Mouse (Mus musculus) adrenal gland, postnatal 36 days (tissue): ENCODE data around the gene Negr1. TPM values are rescaled to one million over a fixed set of nuclear protein-coding genes. Genes with fewer than 3 reads are reported as not detected.

Experiments used
- DNase-seq, 2 experiments: peaks; one replicate each; pipeline ENCODE4 v3.0.0; 2021; ENCODE audit warnings: mixed read lengths in 1 of 2
- total RNA-seq, 2 experiments: library from RNA; stranded (reverse); gene quantifications; 2 replicates each; pipeline ENCODE4 v1.2.3; 2021

Gene Negr1
- total RNA-seq, 2 experiments from 2014 or later: 5.7 to 7.6 TPM

DNA sequence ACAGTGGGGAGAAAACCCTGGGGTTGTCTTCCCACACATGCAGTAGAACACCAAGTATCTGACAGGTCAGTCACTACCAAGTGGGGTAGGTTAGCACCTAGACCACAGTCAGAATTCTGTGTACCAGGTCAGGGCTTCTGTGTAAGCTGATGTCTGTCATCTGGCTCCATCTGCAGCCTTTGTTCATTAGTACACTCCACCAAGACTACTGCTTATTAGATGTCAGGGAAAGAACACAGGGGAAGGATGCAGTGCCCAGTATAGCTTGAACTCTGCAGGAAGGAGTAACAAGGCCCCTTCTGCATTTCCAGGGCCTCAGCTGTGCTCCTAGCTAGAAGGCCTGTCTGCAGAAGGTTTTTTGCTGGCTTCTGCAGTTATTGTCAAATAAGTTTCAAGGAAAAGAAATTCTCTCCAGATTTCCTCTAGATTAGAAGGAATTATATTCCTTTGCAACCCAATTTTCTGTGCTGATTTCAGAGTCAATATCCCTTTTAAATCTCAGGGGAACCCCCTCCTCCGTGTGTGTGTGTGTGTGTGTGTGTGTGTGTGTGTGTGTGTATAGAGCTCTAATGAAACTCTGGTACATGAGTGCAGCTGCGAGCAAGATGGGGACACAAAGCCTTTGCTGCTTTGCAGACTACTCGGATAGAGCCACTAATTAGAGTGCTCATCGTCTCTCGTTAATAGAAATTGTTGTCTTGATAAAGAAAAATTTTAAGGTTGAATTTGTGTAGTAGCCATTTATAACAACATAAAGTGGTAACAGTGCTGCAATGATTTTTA is 654.5 kb downstream of the Negr1 start:
- DNase-seq: no peak

DNA sequence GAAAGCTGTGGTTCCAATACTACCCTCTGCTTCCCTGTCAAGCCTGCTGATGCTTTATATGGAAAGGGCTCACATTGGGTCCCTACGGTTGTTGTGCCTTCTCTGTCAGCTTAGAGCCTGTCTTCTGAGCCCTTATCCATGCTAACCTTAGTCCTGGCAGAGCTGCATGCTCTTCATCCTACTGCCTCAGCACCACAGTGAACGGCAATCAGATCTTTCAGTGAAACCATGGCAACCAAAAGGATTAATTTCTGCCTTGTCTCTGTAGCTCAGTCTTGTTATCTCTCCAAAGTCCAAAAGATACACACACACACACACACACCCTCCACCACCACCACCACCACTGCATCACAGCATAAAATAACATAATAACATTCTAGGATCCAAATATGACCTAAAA is 656.2 kb downstream of the Negr1 start:
- no peak for DNase-seq

DNA sequence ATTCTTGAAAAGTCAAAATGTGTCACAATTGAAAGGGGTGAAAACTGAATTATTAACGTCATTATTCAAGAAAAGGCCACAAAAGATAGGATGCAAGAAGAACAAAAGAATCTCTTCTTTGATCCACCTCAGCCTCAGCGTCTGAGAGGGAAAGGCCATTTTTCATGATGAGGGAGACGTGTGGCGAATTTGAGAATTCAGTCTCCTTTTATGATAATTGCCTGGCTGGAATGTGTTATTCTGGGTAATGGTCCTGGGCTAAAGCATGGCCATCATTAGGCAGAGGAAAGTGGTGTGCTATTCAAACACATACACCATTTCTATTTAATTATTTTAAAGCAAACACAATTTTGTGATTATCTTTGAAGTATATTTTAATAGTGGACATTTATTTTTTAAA is 663.3 kb downstream of the Negr1 start:
- DNase-seq: no peak

DNA sequence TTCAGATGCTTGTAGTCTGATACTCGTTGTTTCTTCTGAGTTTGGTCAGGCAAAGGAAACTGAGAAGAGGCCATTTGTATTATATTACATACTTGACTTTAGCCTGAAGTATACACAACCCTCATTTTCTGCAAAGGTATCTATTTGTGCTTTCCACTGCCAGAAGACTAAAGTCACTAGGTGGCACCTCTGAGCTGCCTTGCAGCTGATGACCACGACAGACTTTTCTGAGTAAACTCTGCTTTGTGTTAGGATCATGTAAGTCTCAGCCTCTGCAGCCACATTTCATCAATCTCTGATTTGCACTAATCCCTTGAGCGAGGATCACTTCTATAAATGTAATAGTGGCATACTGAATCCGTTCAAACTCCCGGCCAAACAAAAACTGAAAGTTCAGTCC is 671.1 kb downstream of the Negr1 start:
- peak; percentile 13 to 30 for DNase-seq

GRCm38 (mm10) chr3:157240240-157240639 is 678.6 kb downstream of the Negr1 start:
- no peak for DNase-seq

DNA sequence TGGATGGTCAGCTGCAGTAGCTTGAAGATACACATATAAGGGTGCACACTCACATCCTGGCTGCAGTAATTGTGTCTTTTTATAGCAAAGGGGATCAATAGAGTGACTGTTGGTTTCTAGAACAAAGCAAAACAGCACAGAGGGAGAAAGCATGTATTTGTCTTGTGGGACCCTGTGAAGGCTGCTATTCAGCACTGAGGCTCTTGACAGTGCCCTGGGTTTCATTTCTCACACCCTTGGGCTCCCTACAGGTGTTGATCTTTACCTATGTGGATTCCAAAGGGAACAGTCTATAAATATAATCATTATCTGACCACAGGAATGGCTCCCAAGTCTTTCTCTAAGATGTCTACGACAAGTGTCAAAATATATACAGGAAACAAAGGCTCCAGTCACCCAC is 693.9 kb downstream of the Negr1 start:
- no peak for DNase-seq

DNA sequence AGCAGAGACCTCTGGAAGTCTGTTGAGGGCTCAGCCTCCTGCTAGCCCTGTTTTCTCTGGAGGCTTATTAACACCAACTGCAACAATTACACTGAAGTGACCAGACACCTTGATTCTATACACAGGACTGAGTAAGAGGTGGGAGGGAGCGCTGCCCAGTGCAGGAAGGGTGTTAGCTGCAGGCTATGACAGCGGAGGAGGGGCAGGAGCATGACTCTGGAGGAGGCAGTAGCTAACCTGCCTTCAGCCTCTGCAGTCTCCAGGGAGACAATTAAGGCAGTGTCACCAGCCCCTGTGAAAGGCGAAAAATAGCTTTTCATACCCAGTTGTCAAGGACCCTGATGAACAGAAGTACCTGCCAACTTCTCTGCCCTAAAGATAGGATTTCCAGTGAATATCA is 694.3 kb downstream of the Negr1 start:
- peak in 1 of 2 experiments; percentile 4 for DNase-seq

DNA sequence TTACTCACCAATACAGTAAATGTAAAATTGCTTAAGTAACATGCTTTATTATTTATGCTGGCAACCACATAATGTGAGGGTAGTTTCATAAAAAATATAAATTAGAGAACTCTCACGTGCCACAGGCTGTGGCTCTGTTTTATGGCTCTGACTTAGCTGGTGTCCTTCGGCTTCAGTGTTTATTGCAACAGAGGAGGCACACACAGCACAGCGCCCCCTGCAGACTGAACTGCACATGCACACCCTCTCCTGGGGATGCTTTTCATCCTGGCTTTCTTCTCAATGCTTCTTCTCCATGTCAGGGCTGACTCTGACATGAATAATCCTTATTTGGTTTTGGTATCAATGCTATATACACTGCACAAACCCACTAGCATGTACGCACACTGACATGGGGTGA is 707.1 kb downstream of the Negr1 start:
- DNase-seq: peak in 1 of 2 experiments; percentile 2

GRCm38 (mm10) chr3:157272379-157272778 is 710.8 kb downstream of the Negr1 start:
- DNase-seq: no peak

- DNase-seq: no peak
These were observed 712.5 kb downstream of the Negr1 start for GRCm38 (mm10) chr3:157274143-157274542.

DNA sequence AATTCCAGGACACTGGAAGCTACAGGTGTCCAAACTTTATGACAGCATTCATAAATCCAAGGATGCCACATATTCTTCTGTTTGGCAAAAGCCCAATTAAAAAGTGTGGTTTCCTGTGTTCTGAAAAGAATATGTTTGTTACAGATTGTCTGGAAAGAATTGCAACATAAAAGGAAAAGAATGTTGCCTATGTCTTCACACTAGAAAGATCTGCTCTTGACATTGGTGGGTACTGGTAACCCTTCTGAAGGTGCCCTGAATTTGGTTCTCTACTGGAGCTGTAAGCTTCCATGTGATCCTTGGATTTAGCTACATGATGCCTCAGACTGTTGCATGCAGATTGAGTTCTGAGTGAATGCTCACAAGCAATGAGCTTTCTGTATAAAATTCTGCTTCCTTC is 718.1 kb downstream of the Negr1 start:
- DNase-seq: no peak

GRCm38 (mm10) chr3:157281259-157281658 is 719.7 kb downstream of the Negr1 start:
- no peak for DNase-seq

- DNase-seq: no peak
These were observed 729.7 kb downstream of the Negr1 start for GRCm38 (mm10) chr3:157291286-157291685.

DNA sequence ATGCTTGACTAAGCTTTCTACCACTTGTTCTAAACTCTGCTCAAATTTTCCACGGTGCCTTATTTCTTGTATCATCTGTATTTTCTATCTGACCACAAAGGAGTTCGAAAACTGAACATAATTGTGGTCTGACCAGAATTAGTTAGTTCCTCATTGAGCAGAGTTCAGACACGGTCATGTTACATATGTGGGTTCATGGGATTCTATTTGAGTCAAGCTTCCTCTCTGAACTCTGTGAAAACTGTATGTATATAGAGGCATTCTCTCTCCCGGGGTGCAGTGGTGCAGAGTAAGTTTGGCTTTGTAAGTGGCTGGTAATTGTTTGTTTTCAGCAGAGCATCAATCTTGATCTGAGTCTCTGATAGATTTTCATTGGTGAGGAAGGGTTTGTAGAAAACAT is 735.6 kb downstream of the Negr1 start:
- DNase-seq: no peak

- DNase-seq: no peak
These were observed 742.0 kb downstream of the Negr1 start for GRCm38 (mm10) chr3:157303430-157304116.

DNA sequence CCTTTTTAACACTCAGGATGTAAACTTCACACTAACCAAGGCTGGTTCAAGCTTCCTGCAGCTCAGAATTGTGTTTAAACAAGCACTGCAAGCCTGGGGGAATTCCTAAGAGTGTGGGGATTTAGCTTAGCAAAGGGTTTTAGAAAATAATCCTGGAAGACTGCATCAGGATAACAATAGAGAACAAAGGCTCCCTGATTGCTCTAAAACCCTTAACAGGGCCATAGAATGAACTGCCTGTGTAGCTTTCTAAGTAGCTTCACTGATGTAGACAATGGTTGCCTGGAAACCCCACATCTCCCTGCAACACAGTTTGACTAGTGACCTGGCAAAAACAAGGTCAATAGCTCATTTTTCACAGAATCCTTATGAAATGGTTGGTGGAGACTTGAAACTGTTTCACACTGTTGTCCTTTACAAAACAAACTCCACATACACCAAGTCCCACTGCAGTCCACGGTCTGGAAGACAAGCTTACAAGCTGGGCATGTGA is 759.5 kb downstream of the Negr1 start:
- DNase-seq: no peak

GRCm38 (mm10) chr3:157321834-157322233 is 760.2 kb downstream of the Negr1 start:
- no peak for DNase-seq

DNA sequence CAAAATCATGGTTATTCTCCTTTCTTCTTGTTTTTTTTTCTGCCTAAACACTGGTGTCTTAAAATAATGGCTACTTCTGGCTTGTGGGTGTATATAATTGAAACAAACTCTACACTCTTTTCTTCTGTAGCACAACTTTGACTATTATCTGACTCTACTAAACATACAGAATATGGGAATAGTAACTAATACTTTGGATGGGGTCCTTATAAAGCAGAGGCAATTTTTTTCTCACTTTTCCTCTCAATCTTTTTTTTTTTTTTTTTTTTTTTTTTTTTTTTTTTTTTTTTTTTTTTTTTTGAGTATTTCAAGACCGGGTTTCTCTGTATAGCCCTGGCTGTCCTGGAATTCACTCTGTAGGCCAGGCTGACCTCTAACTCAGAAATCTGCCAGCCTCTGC is 772.6 kb downstream of the Negr1 start:
- no peak for DNase-seq

DNA sequence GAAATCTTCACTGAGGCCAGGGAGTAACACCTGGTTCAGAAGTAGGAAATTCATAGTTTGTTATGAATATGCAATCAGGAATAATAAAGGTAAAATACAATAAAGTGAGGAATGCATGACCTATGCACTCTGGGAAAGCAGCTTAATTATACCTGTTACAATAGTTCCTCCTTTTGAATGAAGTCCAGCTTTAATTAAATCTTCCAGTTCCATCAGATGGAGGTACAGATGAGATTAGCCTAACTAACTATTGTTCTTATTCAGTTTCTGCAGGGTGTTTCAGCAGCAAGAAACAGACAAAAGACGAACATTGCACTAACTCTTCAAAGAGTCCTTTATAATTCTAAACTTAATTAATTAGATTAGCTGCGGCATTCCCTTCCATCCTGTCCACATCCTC is 787.9 kb downstream of the Negr1 start:
- no peak for DNase-seq

- DNase-seq: no peak
These were observed 797.3 kb downstream of the Negr1 start for GRCm38 (mm10) chr3:157358905-157359304.

DNA sequence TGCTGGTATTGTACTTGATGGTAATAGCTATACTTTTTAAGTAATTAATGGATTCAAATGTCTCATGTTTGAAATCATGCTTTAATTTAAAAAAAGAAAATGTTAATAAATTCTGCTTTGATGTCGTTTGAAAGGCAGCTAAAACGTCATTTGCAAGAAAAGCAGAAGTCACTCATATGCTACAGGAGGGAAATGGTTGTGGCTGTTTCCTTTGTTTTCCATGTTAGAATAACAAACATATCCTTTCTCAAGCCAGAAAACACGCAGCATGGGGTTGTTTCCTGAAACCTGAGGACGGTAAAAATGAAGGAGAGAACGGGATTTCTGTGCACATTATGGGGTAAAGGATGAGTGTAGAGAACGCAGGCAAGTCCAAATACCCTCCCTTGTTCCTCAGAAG is 798.2 kb downstream of the Negr1 start:
- DNase-seq: no peak
